ENCODE assay signal across 9 mouse cellular contexts in genomic region chr13:43734641-43735040, GRCm38 (mm10). TPM values are rescaled to one million over a fixed set of nuclear protein-coding genes. Genes with fewer than 3 reads are reported as not detected.
A peak's percentile ranks its signal among the peaks of the same experiment; 100 is the strongest.
DNase-seq lines count a peak whose midpoint lies in the region; ATAC-seq lines count a peak whose summit lies in the region.
"Had no signal": no experiment of that assay in that cellular context is flagged by ENCODE, and none has a peak within 500 bp of the region (broad histone marks: within the 10 kb centered on the region; RNA-seq: fewer than 3 reads in every experiment).

No protein-coding gene starts in this region.

- no peaks in the 10 kb centered on the region for H3K4me1 ChIP-seq in hindbrain, embryonic 14.5 days (replicated peaks; ENCODE audit: control insufficient read depth, insufficient read depth, low read length)
- H3K4me1 ChIP-seq in hindbrain, embryonic 10.5 days (replicated peaks) = peaks cover 12% of the 10 kb centered on the region
- H3K4me1 ChIP-seq: liver, embryonic 13.5 days had no signal

- no peaks in the 10 kb centered on the region for H3K36me3 ChIP-seq in hindbrain, embryonic 14.5 days (replicated peaks; ENCODE audit: control insufficient read depth, insufficient read depth)
- no peaks in the 10 kb centered on the region for H3K36me3 ChIP-seq in hindbrain, embryonic 10.5 days
- H3K36me3 ChIP-seq: liver, embryonic 13.5 days had no signal

- H3K27me3 ChIP-seq in hindbrain, embryonic 14.5 days (ENCODE audit: control insufficient read depth, insufficient read depth, low read length) = no peaks in the 10 kb centered on the region
- no peaks in the 10 kb centered on the region for H3K27me3 ChIP-seq in hindbrain, embryonic 10.5 days (ENCODE audit: insufficient read depth, poor library complexity, severe bottlenecking)
- H3K27me3 ChIP-seq: liver, embryonic 13.5 days had no signal

- H3K9me3 ChIP-seq in hindbrain, embryonic 14.5 days (ENCODE audit: control insufficient read depth, low read length) = no peaks in the 10 kb centered on the region
- no peaks in the 10 kb centered on the region for H3K9me3 ChIP-seq in hindbrain, embryonic 10.5 days
- H3K9me3 ChIP-seq: liver, embryonic 13.5 days had no signal

- no peak overlapping the region for H3K4me2 ChIP-seq in hindbrain, embryonic 14.5 days (replicated peaks)
- H3K4me2 ChIP-seq: liver, embryonic 13.5 days had no signal

- peak; percentile 72 for DNase-seq in hindbrain, embryonic 14.5 days (ENCODE audit: low spot score)
- no peak for DNase-seq in hindbrain, embryonic 10.5 days (ENCODE audit: low spot score)
- peak; percentile 72 for DNase-seq in adrenal gland, adult 2 months
- peak; percentile 4 for DNase-seq in fat pad, adult 2 months (ENCODE audit: extremely low read depth, low read depth, low spot score)
- peak; percentile 58 to 82 for DNase-seq in kidney, adult 8-10 months
- peak; percentile 63 for DNase-seq in retina, postnatal 1 day
- no peak for DNase-seq in spleen, postnatal 10 days (ENCODE audit: low spot score in 2 of 2)
- no peak for DNase-seq in spleen, postnatal 14 days (ENCODE audit: low spot score in 2 of 2)
- DNase-seq: liver, embryonic 13.5 days had no signal

- ATAC-seq in hindbrain, embryonic 14.5 days (ENCODE audit: low FRiP score) = 0 out of 2 replicates have a peak, but pooled peaks have one; percentile 40

- no peak overlapping the region for H3K27ac ChIP-seq in hindbrain, embryonic 14.5 days
- no peak overlapping the region for H3K27ac ChIP-seq in hindbrain, embryonic 10.5 days
- H3K27ac ChIP-seq: liver, embryonic 13.5 days had no signal

- WGBS in hindbrain, embryonic 14.5 days = 36% methylated on average over 14 of the region's 14 CpGs
- 67% methylated on average over 14 of the region's 14 CpGs for WGBS in hindbrain, embryonic 10.5 days

- H3K9ac ChIP-seq in hindbrain, embryonic 14.5 days = no peak overlapping the region
- H3K9ac ChIP-seq: liver, embryonic 13.5 days had no signal

- H3K4me3 ChIP-seq in hindbrain, embryonic 14.5 days (replicated peaks; ENCODE audit: low read length) = no peak overlapping the region
- H3K4me3 ChIP-seq in hindbrain, embryonic 10.5 days = no peak overlapping the region
- H3K4me3 ChIP-seq: liver, embryonic 13.5 days had no signal

RNA-seq across cellular contexts. Expression of gene Cd83, which starts 49.9 kb away (rescaled TPM):
- 30.8 and 32.7 TPM in 2 replicates for polyA plus RNA-seq in hindbrain, embryonic 14.5 days (2014; fragmentation: Nextera tagmentation; extraction: Ambion mirVana)
- 4.0 and 5.4 TPM in 2 replicates for polyA plus RNA-seq in hindbrain, embryonic 10.5 days (2016; fragmentation: Nextera tagmentation; extraction: Ambion mirVana)
- 1 to 10 TPM; 2.5 to 3.8 TPM for total RNA-seq in adrenal gland, adult 2 months (2021)
- 3.0 and 3.7 TPM in 2 replicates for polyA plus RNA-seq in adrenal gland, adult 2 months (2012; rRNA removed)

Comparison
In these comparisons a context has a peak if more than half of its experiments do, and no peak if none do; other contexts are left out.
1. DNase-seq: peak in hindbrain, embryonic 14.5 days (single experiment), adrenal gland, adult 2 months (single experiment), fat pad, adult 2 months (single experiment), kidney, adult 8-10 months (2 of 2) and retina, postnatal 1 day (single experiment); none in hindbrain, embryonic 10.5 days (single experiment), spleen, postnatal 10 days (0 of 2) and spleen, postnatal 14 days (0 of 2).